Mouse (Mus musculus): ENCODE data around the gene Lca5l. TPM values are rescaled to one million over a fixed set of nuclear protein-coding genes. Genes with fewer than 3 reads are reported as not detected.
A peak's percentile ranks its signal among the peaks of the same experiment; 100 is the strongest.

The Lca5l gene
- 1.1 and 1.3 TPM in 2 replicates for polyA plus RNA-seq (2015; fragmentation: Nextera tagmentation; extraction: Ambion mirVana)

- Histone ChIP-seq H3K4me2 (peak within 1 kb of the TSS; percentile 61), H3K9ac (peak within 1 kb of the TSS; percentile 81), H3K27ac (peak within 1 kb of the TSS; percentile 20; the same call in 1 of the 2 replicates), H3K27me3 (no peaks in the 10 kb centered on the region; the same call in 1 of the 2 replicates), H3K9me3 (replicated peaks) (no peaks in the 10 kb centered on the region), H3K4me3 (peak within 1 kb of the TSS; percentile 72), H3K36me3 (ENCODE audit: poor library complexity, severe bottlenecking) (no peaks in the 10 kb centered on the region), H3K4me1 (0 out of 2 replicates have a peak, but pooled peaks cover 5% of the 10 kb centered on the region)
- WGBS = under 1% methylated on average over 69 of the region's 77 CpGs
- ATAC-seq = peak; percentile 99
Observed at GRCm38 (mm10) chr16:96191531-96192506, at the start of gene Lca5l. TSS of gene Lca5l (minus strand) at chr16:96192271.

DNA sequence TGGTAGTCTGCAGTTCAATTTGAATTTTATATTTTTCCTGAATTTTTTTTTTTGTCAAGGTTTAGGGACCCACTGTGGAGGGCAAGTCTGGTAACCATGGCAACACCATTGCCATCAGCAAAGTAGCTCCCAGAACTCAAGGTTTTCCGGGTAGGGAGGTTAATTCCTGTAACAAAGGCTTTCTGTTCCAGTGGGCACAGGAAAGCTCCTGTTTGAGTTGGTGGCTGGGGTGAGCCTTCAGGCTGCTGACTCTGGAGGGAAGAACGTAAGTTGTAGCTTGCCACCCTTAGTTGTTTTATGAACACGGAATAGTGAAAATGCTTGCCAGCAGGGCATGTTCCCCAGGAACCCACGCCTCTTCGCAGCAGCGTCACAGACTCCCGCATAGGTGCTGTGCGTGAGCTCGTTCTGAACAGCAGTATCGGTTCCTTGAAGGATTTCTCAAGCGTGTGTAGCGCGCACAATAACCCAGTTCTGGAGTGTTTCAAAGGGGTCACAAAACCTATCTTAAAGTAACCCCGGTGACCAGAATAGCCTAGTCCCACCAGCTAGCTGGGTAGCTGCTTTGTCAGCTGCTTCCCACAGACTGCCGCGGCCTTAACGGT, 43.4 kb upstream of the Lca5l start, which contains the start of gene B3galt5:
Gene B3galt5, plus strand, starts transcription at position 436 of the 605 bp plus-strand sequence.
- H3K27me3 ChIP-seq = no peaks in the 10 kb centered on the region
- peak within 1 kb of the TSS; percentile 35 for H3K4me2 ChIP-seq
- H3K36me3 ChIP-seq (ENCODE audit: poor library complexity, severe bottlenecking) = no peaks in the 10 kb centered on the region
- H3K4me3 ChIP-seq = no peak within 1 kb of the TSS
- no peak for ATAC-seq
- peaks cover 6% of the 10 kb centered on the region for H3K4me1 ChIP-seq
- 52% methylated on average over 17 of the region's 17 CpGs for WGBS
- H3K9me3 ChIP-seq (replicated peaks) = no peaks in the 10 kb centered on the region
- H3K9ac ChIP-seq = no peak within 1 kb of the TSS
- no peak within 1 kb of the TSS for H3K27ac ChIP-seq

DNA sequence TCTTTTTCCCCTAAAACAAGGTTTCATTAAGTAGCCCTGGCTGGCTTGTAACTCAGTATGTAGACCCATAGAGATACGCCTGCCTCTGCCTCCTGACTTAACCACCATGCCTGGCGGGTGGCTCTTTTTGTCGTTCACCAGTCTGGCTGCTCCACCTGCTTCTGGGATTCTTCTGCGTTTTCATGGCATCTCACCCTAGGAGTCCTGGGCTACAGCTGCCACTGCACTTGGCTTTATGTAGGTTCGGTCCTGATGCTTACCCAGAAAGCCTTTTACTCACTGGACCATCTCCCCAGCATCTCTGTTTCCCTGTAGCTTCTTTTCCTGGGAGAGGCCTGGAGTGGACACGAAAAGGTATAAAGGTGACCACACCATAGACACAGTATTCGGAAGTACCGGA, 41.9 kb upstream of the Lca5l start:
- no peak overlapping the region for H3K9ac ChIP-seq
- H3K4me1 ChIP-seq = peaks cover 6% of the 10 kb centered on the region
- no peak overlapping the region for H3K4me3 ChIP-seq
- H3K27me3 ChIP-seq = no peaks in the 10 kb centered on the region
- no peak overlapping the region for H3K27ac ChIP-seq
- no peaks in the 10 kb centered on the region for H3K9me3 ChIP-seq (replicated peaks)
- 91% methylated on average over 8 of the region's 8 CpGs for WGBS
- no peak for ATAC-seq
- no peak overlapping the region for H3K4me2 ChIP-seq
- H3K36me3 ChIP-seq (ENCODE audit: poor library complexity, severe bottlenecking) = no peaks in the 10 kb centered on the region

- WGBS = 90% methylated on average over 8 of the region's 8 CpGs
- no peak for ATAC-seq
- Histone ChIP-seq H3K36me3 (ENCODE audit: poor library complexity, severe bottlenecking) (no peaks in the 10 kb centered on the region), H3K9me3 (replicated peaks) (no peaks in the 10 kb centered on the region), H3K4me2 (no peak overlapping the region), H3K27ac (no peak overlapping the region), H3K9ac (no peak overlapping the region), H3K4me1 (peaks cover 6% of the 10 kb centered on the region), H3K4me3 (no peak overlapping the region), H3K27me3 (no peaks in the 10 kb centered on the region)
Observed at GRCm38 (mm10) chr16:96231974-96232373, 39.9 kb upstream of the Lca5l start.

DNA sequence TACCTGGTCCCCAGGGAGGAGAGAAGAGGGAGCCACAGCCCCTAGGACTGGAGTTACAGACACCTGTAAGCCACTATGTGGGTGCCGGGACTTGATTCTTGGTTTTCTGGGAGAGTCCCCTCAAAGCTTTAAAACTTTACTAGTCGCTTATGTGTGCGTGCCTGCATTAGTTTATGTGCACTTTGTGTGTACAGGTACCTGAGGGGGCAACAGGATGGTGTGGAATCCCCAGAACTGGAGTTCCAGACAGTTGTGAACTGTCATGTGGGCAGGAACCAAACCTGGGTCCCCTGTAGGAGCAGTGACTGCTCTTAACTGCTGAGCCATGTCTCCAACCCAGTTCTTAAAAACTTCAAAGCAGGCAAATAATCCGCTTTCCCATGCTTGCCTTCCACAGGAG, 39.2 kb upstream of the Lca5l start:
- Histone ChIP-seq H3K4me3 (no peak overlapping the region), H3K36me3 (ENCODE audit: poor library complexity, severe bottlenecking) (no peaks in the 10 kb centered on the region), H3K9ac (no peak overlapping the region), H3K27me3 (no peaks in the 10 kb centered on the region), H3K4me2 (no peak overlapping the region), H3K27ac (no peak overlapping the region), H3K4me1 (peaks cover 6% of the 10 kb centered on the region), H3K9me3 (replicated peaks) (no peaks in the 10 kb centered on the region)
- ATAC-seq = no peak
- 91% methylated on average over 4 of the region's 4 CpGs for WGBS

DNA sequence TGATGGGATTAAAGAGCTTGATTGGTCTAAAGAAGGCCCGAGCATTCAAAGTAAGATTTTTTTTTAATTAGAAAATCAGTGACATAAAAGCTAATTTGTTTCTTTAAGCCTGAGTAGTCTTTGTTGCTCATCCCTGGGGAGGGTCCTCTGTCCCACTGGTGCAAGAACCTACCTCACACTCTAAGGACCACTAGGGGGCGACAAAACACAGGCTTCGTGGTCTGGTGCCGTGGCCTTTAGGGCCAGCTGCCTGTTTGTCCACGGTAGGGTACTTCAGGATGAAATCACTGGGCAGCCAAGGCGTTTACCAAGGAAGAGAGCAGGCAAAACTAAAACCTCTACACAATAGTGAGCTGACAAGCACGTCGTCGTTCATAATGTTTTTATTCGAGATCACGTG, 38.3 kb upstream of the Lca5l start:
- H3K4me1 ChIP-seq = peaks cover 1% of the 10 kb centered on the region
- no peaks in the 10 kb centered on the region for H3K9me3 ChIP-seq (replicated peaks)
- 28% methylated on average over 11 of the region's 11 CpGs for WGBS
- H3K9ac ChIP-seq = no peak overlapping the region
- no peak overlapping the region for H3K27ac ChIP-seq
- H3K36me3 ChIP-seq (ENCODE audit: poor library complexity, severe bottlenecking) = no peaks in the 10 kb centered on the region
- no peak overlapping the region for H3K4me2 ChIP-seq
- ATAC-seq = peak; percentile 81; the same call in 1 of the 2 replicates
- H3K27me3 ChIP-seq = no peaks in the 10 kb centered on the region
- H3K4me3 ChIP-seq = no peak overlapping the region

GRCm38 (mm10) chr16:96229044-96229555, 37.0 kb upstream of the Lca5l start:
- Histone ChIP-seq H3K9ac (no peak overlapping the region), H3K4me3 (no peak overlapping the region), H3K36me3 (ENCODE audit: poor library complexity, severe bottlenecking) (no peaks in the 10 kb centered on the region), H3K27me3 (no peaks in the 10 kb centered on the region), H3K27ac (no peak overlapping the region), H3K9me3 (replicated peaks) (no peaks in the 10 kb centered on the region), H3K4me1 (no peaks in the 10 kb centered on the region), H3K4me2 (no peak overlapping the region)
- ATAC-seq = no peak
- WGBS = 61% methylated on average over 8 of the region's 8 CpGs

GRCm38 (mm10) chr16:96228438-96228837, 36.4 kb upstream of the Lca5l start:
- no peaks in the 10 kb centered on the region for H3K36me3 ChIP-seq (ENCODE audit: poor library complexity, severe bottlenecking)
- WGBS = 76% methylated on average over 13 of the region's 13 CpGs
- H3K27me3 ChIP-seq = no peaks in the 10 kb centered on the region
- H3K4me3 ChIP-seq = no peak overlapping the region
- no peak overlapping the region for H3K4me2 ChIP-seq
- no peaks in the 10 kb centered on the region for H3K4me1 ChIP-seq
- H3K9me3 ChIP-seq (replicated peaks) = no peaks in the 10 kb centered on the region
- no peak for ATAC-seq
- H3K9ac ChIP-seq = no peak overlapping the region
- H3K27ac ChIP-seq = no peak overlapping the region

DNA sequence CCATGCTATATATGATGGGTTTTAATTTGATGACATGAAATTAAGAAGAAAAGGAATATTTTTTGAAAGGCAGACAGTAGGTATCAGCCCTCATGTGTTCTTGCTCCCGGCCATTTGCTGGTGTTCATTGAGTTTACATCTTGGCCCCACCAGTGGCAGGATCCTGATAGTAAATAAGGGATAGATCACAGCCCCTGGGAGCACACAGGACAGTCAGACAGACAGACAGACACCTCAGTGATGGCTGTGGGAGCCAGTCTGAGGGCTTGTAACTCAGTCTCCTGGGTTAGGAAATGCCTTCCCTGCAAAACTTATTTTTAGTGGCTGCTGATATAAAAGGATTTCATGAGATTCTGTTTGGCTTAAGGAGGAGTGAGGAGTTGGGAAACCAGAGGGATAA, 30.4 kb upstream of the Lca5l start:
- Histone ChIP-seq H3K27ac (no peak overlapping the region), H3K9me3 (replicated peaks) (no peaks in the 10 kb centered on the region), H3K36me3 (ENCODE audit: poor library complexity, severe bottlenecking) (no peaks in the 10 kb centered on the region), H3K9ac (no peak overlapping the region), H3K4me3 (no peak overlapping the region), H3K4me1 (no peaks in the 10 kb centered on the region), H3K27me3 (no peaks in the 10 kb centered on the region), H3K4me2 (no peak overlapping the region)
- no peak for ATAC-seq
- 82% methylated on average over 1 of the region's 1 CpGs for WGBS

- no peak overlapping the region for H3K27ac ChIP-seq
- ATAC-seq = no peak
- H3K9ac ChIP-seq = no peak overlapping the region
- no peaks in the 10 kb centered on the region for H3K36me3 ChIP-seq (ENCODE audit: poor library complexity, severe bottlenecking)
- WGBS = 85% methylated on average over 3 of the region's 3 CpGs
- no peaks in the 10 kb centered on the region for H3K4me1 ChIP-seq
- H3K9me3 ChIP-seq (replicated peaks) = no peaks in the 10 kb centered on the region
- no peak overlapping the region for H3K4me3 ChIP-seq
- H3K27me3 ChIP-seq = no peaks in the 10 kb centered on the region
- H3K4me2 ChIP-seq = no peak overlapping the region
Observed at GRCm38 (mm10) chr16:96221959-96222358, 29.9 kb upstream of the Lca5l start.

- no peak for ATAC-seq
- Histone ChIP-seq H3K27ac (no peak overlapping the region), H3K9ac (no peak overlapping the region), H3K4me1 (no peaks in the 10 kb centered on the region), H3K4me3 (no peak overlapping the region), H3K4me2 (no peak overlapping the region), H3K9me3 (replicated peaks) (no peaks in the 10 kb centered on the region), H3K27me3 (no peaks in the 10 kb centered on the region), H3K36me3 (ENCODE audit: poor library complexity, severe bottlenecking) (no peaks in the 10 kb centered on the region)
- 82% methylated on average over 5 of the region's 5 CpGs for whole genome bisulfite sequencing
Observed at GRCm38 (mm10) chr16:96221491-96221890, 29.4 kb upstream of the Lca5l start.

DNA sequence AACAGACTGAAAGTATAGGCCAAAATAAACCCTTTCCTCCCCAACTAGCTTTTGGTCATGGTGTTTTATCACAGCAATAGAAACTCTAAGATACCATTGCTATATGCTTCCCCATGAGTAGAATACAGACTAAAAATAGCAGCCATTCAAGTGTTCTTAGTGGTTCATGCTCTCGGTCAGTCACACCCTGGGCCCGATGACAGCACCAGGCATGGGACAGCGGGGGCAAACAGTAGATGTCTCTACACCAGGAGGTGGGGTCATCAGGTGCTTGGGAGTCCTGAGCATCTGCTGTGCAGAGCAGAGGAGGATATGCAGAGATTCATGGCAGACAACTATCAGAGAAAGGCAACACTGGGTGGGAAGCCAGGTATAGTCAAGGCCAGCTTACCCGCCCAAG, 21.0 kb upstream of the Lca5l start:
- Histone ChIP-seq H3K4me3 (no peak overlapping the region), H3K27me3 (no peaks in the 10 kb centered on the region), H3K9me3 (replicated peaks) (no peaks in the 10 kb centered on the region), H3K27ac (no peak overlapping the region), H3K4me1 (no peaks in the 10 kb centered on the region), H3K4me2 (no peak overlapping the region), H3K36me3 (ENCODE audit: poor library complexity, severe bottlenecking) (no peaks in the 10 kb centered on the region), H3K9ac (no peak overlapping the region)
- WGBS = 93% methylated on average over 4 of the region's 4 CpGs
- no peak for ATAC-seq
